Mouse (Mus musculus) urinary bladder, postnatal 25 days (tissue): ENCODE measurements around the gene Nkx2-9.

Experiments
- DNase-seq: peaks from one replicate; pipeline ENCODE4 v3.0.0; 2022; ENCODE audit warnings: low spot score

Gene Nkx2-9

GRCm38 (mm10) chr12:56612761-56613437 is at the start of gene Nkx2-9:
Gene Nkx2-9 (minus strand): TSS chr12:56613284.
- no peak for DNase-seq

GRCm38 (mm10) chr12:56637181-56637566 is 24.1 kb upstream of the Nkx2-9 start:
- peak; percentile 33 for DNase-seq

GRCm38 (mm10) chr12:56636534-56637180 is 23.6 kb upstream of the Nkx2-9 start:
- no peak for DNase-seq

- DNase-seq, result no peak
Measured at GRCm38 (mm10) chr12:56616088-56616487, 3.0 kb upstream of the Nkx2-9 start.

- no peak for DNase-seq
Measured at GRCm38 (mm10) chr12:56615391-56615790, 2.3 kb upstream of the Nkx2-9 start.

GRCm38 (mm10) chr12:56614513-56614912 is 1.4 kb upstream of the Nkx2-9 start:
- no peak for DNase-seq

- DNase-seq, result no peak
Measured at GRCm38 (mm10) chr12:56613916-56614510, 929 bp upstream of the Nkx2-9 start.

GRCm38 (mm10) chr12:56613438-56613830 is 350 bp upstream of the Nkx2-9 start:
- DNase-seq, result no peak

GRCm38 (mm10) chr12:56612349-56612735 is 742 bp downstream of the Nkx2-9 start:
- DNase-seq, result no peak

- no peak for DNase-seq
Measured at GRCm38 (mm10) chr12:56611504-56612348, 1.4 kb downstream of the Nkx2-9 start.

- DNase-seq, result no peak
Measured at GRCm38 (mm10) chr12:56610851-56611250, 2.2 kb downstream of the Nkx2-9 start.

- no peak for DNase-seq
Measured at GRCm38 (mm10) chr12:56591722-56592121, 21.4 kb downstream of the Nkx2-9 start.

- no peak for DNase-seq
Measured at GRCm38 (mm10) chr12:56587830-56588229, 25.3 kb downstream of the Nkx2-9 start.
